Mouse (Mus musculus) brain, embryonic 14.5 days (tissue): ENCODE measurements around the gene Syndig1.

Source experiments
- CTCF ChIP-seq: fragments of 200-500 bp; IDR thresholded peaks from 2 replicates; pipeline ENCODE4 v1.5.1; 2012; ENCODE audit warnings: inconsistent platforms, mild to moderate bottlenecking, moderate library complexity, borderline replicate concordance; ENCODE audit not compliant: insufficient read depth, insufficient read length; ENCODE audit errors: extremely low read depth
- POLR2A ChIP-seq: fragments of 200-500 bp; IDR thresholded peaks from 2 replicates; pipeline ENCODE4 v1.6.1; 2012; ENCODE audit warnings: mild to moderate bottlenecking, inconsistent platforms, borderline replicate concordance; ENCODE audit not compliant: poor library complexity, insufficient read depth, insufficient read length, severe bottlenecking; ENCODE audit errors: extremely low read depth

DNA sequence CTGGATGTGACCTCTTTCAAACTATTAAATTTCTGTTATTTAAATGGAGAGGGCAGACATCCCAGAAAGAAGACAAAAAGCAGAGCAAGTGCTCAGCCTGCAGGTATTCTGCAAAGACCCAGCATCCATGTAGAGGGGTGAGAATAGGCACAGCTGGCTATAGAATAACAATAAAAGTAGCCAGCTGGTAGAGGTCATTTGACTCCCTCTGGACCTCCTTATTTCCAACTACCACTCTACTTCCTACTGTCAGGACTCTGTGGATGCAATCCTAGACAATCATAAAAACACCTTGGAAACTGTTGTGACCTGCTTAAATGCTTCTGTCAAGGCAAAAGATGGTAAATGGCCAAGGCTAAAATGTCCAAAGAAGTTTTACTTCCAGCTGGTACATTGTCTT, 153.5 kb downstream of the Syndig1 start:
- TF ChIP-seq POLR2A (no peak), CTCF (no peak)
